Mouse (Mus musculus) midbrain, embryonic 16.5 days (tissue): ENCODE data around the gene Atg4a-ps. TPM values are rescaled to one million over a fixed set of nuclear protein-coding genes. Genes with fewer than 3 reads are reported as not detected.
"Not testable (repeated sequence)": the region's sequence is repeated elsewhere in the genome, so short reads cannot be mapped to it uniquely, and the experiment has no call there.

Source experiments
- ATAC-seq: fragments of 200-750 bp; cut with Nextera tagmentation; 2 replicates; pipeline ENCODE4 v1.8.0; 2017; ENCODE audit warnings: moderate TSS enrichment
- H3K27ac ChIP-seq: fragments of 300-500 bp; sonication (generic); 2 replicates; pipeline ENCODE4 v1.5.1; 2014; ENCODE audit warnings: mild to moderate bottlenecking, low read length, mixed read lengths
- H3K27me3 ChIP-seq: fragments of 300-500 bp; sonication (generic); 2 replicates; pipeline ENCODE4 v1.6.1; 2014; ENCODE audit warnings: low read depth, low read length, mixed read lengths; ENCODE audit not compliant: control insufficient read depth, insufficient read depth
- H3K36me3 ChIP-seq: fragments of 300-500 bp; sonication (generic); 2 replicates; pipeline ENCODE4 v1.6.1; 2014; ENCODE audit warnings: mild to moderate bottlenecking, low read length, moderate library complexity, mixed read lengths; ENCODE audit not compliant: control insufficient read depth, insufficient read depth
- H3K4me1 ChIP-seq: fragments of 300-500 bp; sonication (generic); 2 replicates; pipeline ENCODE4 v1.6.1; 2014; ENCODE audit warnings: mild to moderate bottlenecking, low read length, mixed read lengths; ENCODE audit not compliant: control insufficient read depth, insufficient read depth
- H3K4me2 ChIP-seq: fragments of 300-500 bp; sonication (generic); 2 replicates; pipeline ENCODE4 v1.6.1; 2014; ENCODE audit warnings: mild to moderate bottlenecking, low read length, mixed read lengths
- H3K4me3 ChIP-seq: fragments of 300-500 bp; sonication (generic); 2 replicates; pipeline ENCODE4 v1.5.1; 2014; ENCODE audit warnings: low read depth, mild to moderate bottlenecking, low read length, moderate library complexity, mixed read lengths
- H3K9ac ChIP-seq: fragments of 300-500 bp; sonication (generic); 2 replicates; pipeline ENCODE4 v1.6.1; 2014; ENCODE audit warnings: low read depth, low read length, mixed read lengths
- H3K9me3 ChIP-seq: fragments of 300-500 bp; sonication (generic); replicated peaks from 2 replicates; pipeline ENCODE4 v1.6.1; 2014; ENCODE audit warnings: mild to moderate bottlenecking, low read length, mixed read lengths; ENCODE audit not compliant: control insufficient read depth, poor library complexity, severe bottlenecking
- WGBS: fragments of 180-500 bp; shearing (Covaris S2); extraction: QIAGEN DNeasy Blood & Tissue Kit; methylation state at CpG from one replicate; pipeline ENCODE4 v1.1.7; 2014; 5-methylcytosine and 5-hydroxymethylcytosine counted together
- polyA plus RNA-seq: library from polyadenylated mRNA; unstranded; fragments of >200 nt; fragmentation: Nextera tagmentation; extraction: Ambion mirVana; gene quantifications from 2 replicates; pipeline ENCODE4 v1.2.1, GENCODE M21; 2015

The Atg4a-ps gene
- polyA plus RNA-seq: 0.11 and 0.29 TPM in 2 replicates

DNA sequence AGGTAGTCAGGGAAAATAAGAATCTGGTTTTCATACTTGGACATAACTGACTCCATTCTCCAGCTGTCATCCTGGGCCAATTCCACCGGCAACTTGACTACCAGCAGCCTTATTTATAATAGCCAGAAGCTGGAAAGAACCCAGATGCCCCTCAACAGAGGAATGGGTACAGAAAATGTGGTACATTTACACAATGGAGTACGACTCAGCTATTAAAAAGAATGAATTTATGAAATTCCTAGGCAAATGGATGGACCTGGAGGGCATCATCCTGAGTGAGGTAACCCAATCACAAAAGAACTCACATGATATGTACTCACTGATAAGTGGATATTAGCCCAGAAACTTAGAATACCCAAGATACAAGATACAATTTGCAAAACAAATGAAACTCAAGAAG lies at the start of gene Atg4a-ps:
TSS of gene Atg4a-ps (minus strand) at position 101 of the 400 bp plus-strand sequence.
- not testable (repeated sequence) for H3K4me1 ChIP-seq, H3K27ac ChIP-seq, H3K9ac ChIP-seq, H3K4me3 ChIP-seq, ATAC-seq, H3K9me3 ChIP-seq, H3K4me2 ChIP-seq, H3K27me3 ChIP-seq, H3K36me3 ChIP-seq
- WGBS: 94% methylated on average over 2 of the region's 2 CpGs

DNA sequence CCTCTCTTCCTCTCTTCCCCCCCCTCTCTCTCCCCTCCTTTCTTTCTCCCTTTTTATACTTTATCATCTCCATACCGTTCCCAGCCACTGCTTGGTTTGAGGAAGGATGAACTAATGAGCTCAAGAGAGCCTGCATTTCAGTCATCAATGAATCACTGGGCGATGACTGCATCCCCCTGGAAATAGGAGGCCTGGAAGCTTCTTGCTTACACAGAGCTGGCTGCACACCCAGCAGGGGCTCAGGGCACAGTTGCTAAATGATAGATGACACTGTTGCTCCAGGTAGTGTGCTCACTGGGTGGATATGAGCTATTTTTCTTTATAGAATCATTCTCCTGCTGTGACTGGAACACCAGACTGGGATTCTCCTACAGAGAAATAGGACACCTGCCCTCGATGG lies 49.7 kb upstream of the Atg4a-ps start:
- no peak overlapping the region for H3K9ac ChIP-seq
- no peaks in the 10 kb centered on the region for H3K36me3 ChIP-seq
- no peak for ATAC-seq
- no peaks in the 10 kb centered on the region for H3K27me3 ChIP-seq
- no peak overlapping the region for H3K4me2 ChIP-seq
- no peaks in the 10 kb centered on the region for H3K4me1 ChIP-seq
- H3K9me3 ChIP-seq: no peaks in the 10 kb centered on the region
- H3K27ac ChIP-seq: no peak overlapping the region
- WGBS: 57% methylated on average over 3 of the region's 3 CpGs
- no peak overlapping the region for H3K4me3 ChIP-seq

DNA sequence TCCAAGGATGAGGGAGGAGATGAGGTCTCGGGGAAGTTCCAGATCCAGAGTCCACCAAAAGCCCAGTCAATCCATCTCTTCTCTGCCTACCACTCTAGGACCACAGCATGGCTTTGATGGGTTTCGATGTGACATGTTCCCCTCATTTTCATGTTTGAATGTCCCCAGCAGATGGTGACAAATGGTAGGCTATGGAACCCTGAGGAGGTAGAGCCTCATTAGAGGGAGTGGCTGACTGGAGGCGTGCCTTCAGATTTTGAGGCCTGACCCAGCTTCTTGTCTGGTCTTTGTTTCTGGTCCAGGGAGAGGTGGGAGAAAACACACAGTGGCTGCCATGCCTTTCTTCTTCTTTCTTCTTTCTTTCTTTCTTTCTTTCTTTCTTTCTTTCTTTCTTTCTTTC lies 44.6 kb upstream of the Atg4a-ps start:
- Histone ChIP-seq H3K4me3 (no peak overlapping the region), H3K9me3 (no peaks in the 10 kb centered on the region), H3K27me3 (no peaks in the 10 kb centered on the region), H3K9ac (no peak overlapping the region), H3K27ac (no peak overlapping the region), H3K36me3 (no peaks in the 10 kb centered on the region), H3K4me2 (no peak overlapping the region), H3K4me1 (no peaks in the 10 kb centered on the region)
- WGBS: 76% methylated on average over 3 of the region's 3 CpGs
- ATAC-seq: no peak

DNA sequence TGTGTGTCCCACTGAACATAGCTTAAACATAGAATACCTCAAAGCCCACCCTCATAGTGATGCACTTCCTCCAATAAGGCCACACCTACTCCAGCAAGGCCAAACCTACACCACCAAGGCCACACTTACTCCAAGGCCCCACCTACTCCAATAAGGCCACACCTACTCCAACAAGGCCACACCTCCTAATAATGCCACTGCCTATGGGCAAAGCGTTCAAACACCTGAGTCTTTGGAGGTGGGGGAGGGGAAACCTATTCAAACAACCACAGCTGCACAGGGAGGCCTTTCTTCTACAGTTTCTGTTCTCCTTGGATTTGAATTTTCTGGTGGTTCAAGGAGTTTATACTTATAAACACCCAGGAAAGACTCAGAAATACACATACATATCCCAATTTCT lies 43.2 kb upstream of the Atg4a-ps start:
- Histone ChIP-seq H3K4me3 (no peak overlapping the region), H3K9ac (no peak overlapping the region), H3K27ac (no peak overlapping the region), H3K27me3 (no peaks in the 10 kb centered on the region), H3K4me2 (no peak overlapping the region), H3K4me1 (no peaks in the 10 kb centered on the region), H3K9me3 (no peaks in the 10 kb centered on the region), H3K36me3 (no peaks in the 10 kb centered on the region)
- no peak for ATAC-seq
- WGBS: 74% methylated on average over 1 of the region's 1 CpGs

- no peak for ATAC-seq
- Histone ChIP-seq H3K27me3 (no peaks in the 10 kb centered on the region), H3K27ac (no peak overlapping the region), H3K4me2 (peak overlapping the region; percentile 50; the same call in 1 of the 2 replicates), H3K4me1 (peaks cover 10% of the 10 kb centered on the region; the same call in 1 of the 2 replicates), H3K4me3 (no peak overlapping the region), H3K36me3 (no peaks in the 10 kb centered on the region), H3K9me3 (no peaks in the 10 kb centered on the region), H3K9ac (no peak overlapping the region)
- 31% methylated on average over 5 of the region's 5 CpGs for WGBS
Measured at GRCm38 (mm10) chr3:103683966-103684319, 38.1 kb upstream of the Atg4a-ps start.

DNA sequence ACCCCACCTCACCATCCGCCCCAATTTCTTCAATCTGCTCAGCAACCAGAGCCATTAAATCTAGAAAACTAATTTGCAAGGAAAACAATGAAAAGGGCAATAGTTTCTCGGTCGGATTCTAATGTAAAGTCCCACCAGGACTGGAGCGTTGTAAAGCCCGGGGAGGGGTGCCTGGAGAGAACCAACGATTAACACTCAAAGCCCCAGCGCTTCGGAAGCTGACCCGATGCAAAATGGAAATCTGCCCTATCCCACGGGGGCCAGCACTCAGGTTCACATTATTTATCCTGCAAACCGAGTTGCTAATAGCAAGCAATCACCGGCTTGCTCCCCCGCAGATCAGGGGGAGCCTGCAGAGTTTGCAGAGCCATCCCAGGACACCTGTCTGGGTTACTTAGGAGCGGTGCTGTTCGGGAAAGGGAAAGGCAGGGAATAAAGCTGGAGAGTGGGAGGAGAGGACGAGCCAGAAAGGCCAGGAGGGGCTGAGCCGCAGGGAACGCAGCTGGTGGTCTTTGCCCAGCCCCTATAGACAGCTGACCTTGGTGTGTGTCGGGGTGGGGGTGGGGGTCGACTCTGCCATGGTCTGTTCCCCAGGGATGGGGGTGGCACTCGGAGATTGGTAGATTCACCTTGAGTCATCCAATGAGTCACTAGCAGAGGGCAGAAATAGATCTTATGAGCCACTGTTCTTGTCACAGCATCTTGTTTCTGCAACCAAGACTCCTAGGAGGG lies 37.5 kb upstream of the Atg4a-ps start:
- no peak overlapping the region for H3K27ac ChIP-seq
- H3K9ac ChIP-seq: peak overlapping the region; percentile 43
- peak overlapping the region; percentile 50 for H3K4me2 ChIP-seq
- WGBS: 2% methylated on average over 21 of the region's 21 CpGs
- 0 out of 2 replicates have a peak, but pooled peaks have one; percentile 34 for ATAC-seq
- peak overlapping the region; percentile 14; the same call in 1 of the 2 replicates for H3K4me3 ChIP-seq
- no peaks in the 10 kb centered on the region for H3K27me3 ChIP-seq
- H3K9me3 ChIP-seq: no peaks in the 10 kb centered on the region
- peaks cover 10% of the 10 kb centered on the region; the same call in 1 of the 2 replicates for H3K4me1 ChIP-seq
- H3K36me3 ChIP-seq: no peaks in the 10 kb centered on the region

- H3K4me3 ChIP-seq: no peak overlapping the region
- no peaks in the 10 kb centered on the region for H3K9me3 ChIP-seq
- ATAC-seq: no peak
- WGBS: 41% methylated on average over 4 of the region's 4 CpGs
- H3K27ac ChIP-seq: no peak overlapping the region
- peaks cover 10% of the 10 kb centered on the region; the same call in 1 of the 2 replicates for H3K4me1 ChIP-seq
- no peaks in the 10 kb centered on the region for H3K27me3 ChIP-seq
- H3K36me3 ChIP-seq: no peaks in the 10 kb centered on the region
- no peak overlapping the region for H3K9ac ChIP-seq
- no peak overlapping the region for H3K4me2 ChIP-seq
Measured at GRCm38 (mm10) chr3:103682473-103682872, 36.6 kb upstream of the Atg4a-ps start.

- Histone ChIP-seq H3K4me1 (peaks cover 10% of the 10 kb centered on the region; the same call in 1 of the 2 replicates), H3K27ac (no peak overlapping the region), H3K27me3 (no peaks in the 10 kb centered on the region), H3K9ac (no peak overlapping the region), H3K4me3 (no peak overlapping the region), H3K36me3 (no peaks in the 10 kb centered on the region), H3K9me3 (no peaks in the 10 kb centered on the region), H3K4me2 (no peak overlapping the region)
- ATAC-seq: no peak
- WGBS: 7% methylated on average over 6 of the region's 6 CpGs
Measured at GRCm38 (mm10) chr3:103678811-103679210, 32.9 kb upstream of the Atg4a-ps start.

DNA sequence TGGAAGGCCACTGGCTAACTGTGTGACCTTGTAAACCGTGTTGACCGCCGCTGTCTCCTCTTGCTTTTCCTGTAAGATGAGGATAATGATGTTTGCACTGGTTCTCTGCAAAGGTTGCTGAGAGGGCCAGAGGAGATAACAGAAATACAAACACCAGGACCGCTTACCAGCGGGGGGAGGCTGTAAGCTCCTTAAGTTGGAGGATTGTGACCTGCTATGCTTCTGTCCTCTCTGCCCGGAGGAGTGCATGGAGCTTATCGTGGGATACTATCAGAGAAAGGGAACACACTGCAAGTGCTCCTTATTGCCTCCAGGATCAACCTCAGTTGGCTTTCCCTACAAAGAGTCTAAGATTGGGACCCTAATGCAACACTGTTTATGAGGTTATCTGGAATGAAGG lies 26.8 kb upstream of the Atg4a-ps start:
- no peak for ATAC-seq
- 27% methylated on average over 7 of the region's 7 CpGs for WGBS
- Histone ChIP-seq H3K4me2 (no peak overlapping the region), H3K4me3 (no peak overlapping the region), H3K4me1 (no peaks in the 10 kb centered on the region), H3K9ac (no peak overlapping the region), H3K36me3 (no peaks in the 10 kb centered on the region), H3K9me3 (no peaks in the 10 kb centered on the region), H3K27me3 (no peaks in the 10 kb centered on the region), H3K27ac (no peak overlapping the region)
